17 mouse cellular contexts compared by ENCODE assay signal in genomic region chr12:113907751-113908150, GRCm38 (mm10).
"Had no signal": no experiment of that assay in that cellular context is flagged by ENCODE, and none has a peak within 500 bp of the region (broad histone marks: within the 10 kb centered on the region; RNA-seq: fewer than 3 reads in every experiment).

No protein-coding gene starts in this region.

- H3K4me3 ChIP-seq: lung, embryonic 15.5 days; megakaryocyte, embryonic 14.5 days; midbrain, embryonic 13.5 days; midbrain, embryonic 15.5 days; neural tube, embryonic 12.5 days; stomach, embryonic 15.5 days had no signal

- H3K27ac ChIP-seq: lung, embryonic 15.5 days; macrophage; midbrain, embryonic 13.5 days; midbrain, embryonic 15.5 days; neural tube, embryonic 12.5 days; stomach, embryonic 15.5 days; stomach, postnatal 0 days had no signal

- H3K36me3 ChIP-seq: lung, embryonic 15.5 days; midbrain, embryonic 13.5 days; midbrain, embryonic 15.5 days; neural tube, embryonic 12.5 days; stomach, embryonic 15.5 days had no signal

- H3K4me2 ChIP-seq: lung, embryonic 15.5 days; midbrain, embryonic 11.5 days; midbrain, embryonic 13.5 days; midbrain, embryonic 15.5 days; neural tube, embryonic 12.5 days; stomach, embryonic 15.5 days had no signal

- H3K4me1 ChIP-seq: lung, embryonic 15.5 days; midbrain, embryonic 13.5 days; midbrain, embryonic 15.5 days; neural tube, embryonic 12.5 days; stomach, embryonic 15.5 days had no signal

- ATAC-seq: lung, postnatal 0 days; midbrain, embryonic 13.5 days; midbrain, embryonic 15.5 days had no signal

- H3K9me3 ChIP-seq: lung, embryonic 15.5 days; megakaryocyte, embryonic 14.5 days; stomach, embryonic 15.5 days had no signal

- DNase-seq: lung, adult 2 months; lung, postnatal 14 days; lung, postnatal 36 days; right cerebral cortex, postnatal 14 days; thymus, adult 2 months; thymus, postnatal 25 days; thymus, postnatal 4 days had no signal

- H3K9ac ChIP-seq: lung, embryonic 15.5 days; midbrain, embryonic 13.5 days; midbrain, embryonic 15.5 days; neural tube, embryonic 12.5 days; stomach, embryonic 15.5 days had no signal

- H3K27me3 ChIP-seq: lung, embryonic 15.5 days; megakaryocyte, embryonic 14.5 days; midbrain, embryonic 13.5 days; midbrain, embryonic 15.5 days; neural tube, embryonic 12.5 days; stomach, embryonic 15.5 days had no signal
